Mouse (Mus musculus) heart, adult 2 months (tissue): ENCODE data around the gene Olfr749. TPM values are rescaled to one million over a fixed set of nuclear protein-coding genes. Genes with fewer than 3 reads are reported as not detected.
"Not testable (repeated sequence)": the region's sequence is repeated elsewhere in the genome, so short reads cannot be mapped to it uniquely, and the experiment has no call there.

ENCODE experiments used
- DNase-seq, 2 experiments: peaks; one replicate each; pipeline ENCODE4 v3.0.0; 2021
- H3K27ac ChIP-seq: fragments of 200-600 bp; 2 replicates; pipeline ENCODE4 v1.8.1; 2022
- H3K27me3 ChIP-seq: fragments of 200-500 bp; 2 replicates; pipeline ENCODE4 v1.6.1; 2012; ENCODE audit warnings: mild to moderate bottlenecking, low read length, inconsistent platforms, mixed read lengths; ENCODE audit not compliant: control insufficient read depth, insufficient read depth
- H3K36me3 ChIP-seq: fragments of 200-500 bp; 2 replicates; pipeline ENCODE4 v1.6.1; 2012; ENCODE audit warnings: low read length, inconsistent platforms; ENCODE audit not compliant: control insufficient read depth, insufficient read depth
- H3K4me1 ChIP-seq: fragments of 200-500 bp; 2 replicates; pipeline ENCODE4 v1.6.1; 2011; ENCODE audit warnings: low read length; ENCODE audit not compliant: control insufficient read depth, insufficient read depth
- H3K4me3 ChIP-seq: fragments of 200-600 bp; 2 replicates; pipeline ENCODE4 v1.8.1; 2022
- H3K79me2 ChIP-seq: fragments of 200-500 bp; replicated peaks from 2 replicates; pipeline ENCODE4 v1.6.1; 2012; ENCODE audit warnings: mild to moderate bottlenecking, inconsistent platforms, low read length, moderate library complexity, mixed read lengths; ENCODE audit not compliant: control insufficient read depth, insufficient read depth
- H3K9ac ChIP-seq: fragments of 200-500 bp; 2 replicates; pipeline ENCODE4 v1.6.1; 2012; ENCODE audit warnings: low read depth, mild to moderate bottlenecking, control low read depth, inconsistent platforms, low read length, mixed read lengths
- CTCF ChIP-seq: fragments of 200-600 bp; IDR thresholded peaks from 2 replicates; pipeline ENCODE4 v1.8.1; 2022; ENCODE audit warnings: antibody characterized with exemption, mild to moderate bottlenecking, moderate library complexity
- EP300 ChIP-seq: fragments of 200-500 bp; IDR thresholded peaks from 2 replicates; pipeline ENCODE4 v1.6.1; 2011; ENCODE audit warnings: low read depth, low read length, control low read depth; ENCODE audit not compliant: insufficient read depth
- POLR2A ChIP-seq: fragments of 200-500 bp; IDR thresholded peaks from 2 replicates; pipeline ENCODE4 v1.6.1; 2011; ENCODE audit warnings: mild to moderate bottlenecking, low read depth, low read length, control low read depth; ENCODE audit not compliant: insufficient read depth
- WGBS: fragments of 180-500 bp; shearing (Covaris S2); methylation state at CpG from one replicate; pipeline ENCODE4 v1.1.7; 2018; 5-methylcytosine and 5-hydroxymethylcytosine counted together
- intact Hi-C: fragments of 180-260 bp; cut with DNase I; formaldehyde crosslinking; loops from one replicate; pipeline ENCODE4 v1.15.1; 2025
- polyA plus RNA-seq: library from polyadenylated mRNA; depleted of rRNA; stranded (reverse); fragments of >200 nt; gene quantifications from 2 replicates; pipeline ENCODE4 v1.2.3, GENCODE M21; 2012
- total RNA-seq, 2 experiments: library from RNA; stranded (reverse); gene quantifications; 2 replicates each; pipeline ENCODE4 v1.2.3; 2021

Gene Olfr749
- total and polyA plus RNA-seq, 3 experiments = not detected

GRCm38 (mm10) chr14:50765736-50766135, 20.8 kb upstream of the Olfr749 start:
- Histone ChIP-seq H3K4me1 (no peaks in the 10 kb centered on the region), H3K36me3 (no peaks in the 10 kb centered on the region), H3K27me3 (no peaks in the 10 kb centered on the region), H3K79me2 (no peaks in the 10 kb centered on the region), H3K4me3 (no peak overlapping the region), H3K9ac (no peak overlapping the region), H3K27ac (no peak overlapping the region)
- no peak for DNase-seq
- 92% methylated on average over 6 of the region's 6 CpGs for WGBS
- intact Hi-C loops = no loop called here
- TF ChIP-seq CTCF (no peak), POLR2A (no peak), EP300 (no peak)

GRCm38 (mm10) chr14:50758416-50759085, 13.7 kb upstream of the Olfr749 start:
- Histone ChIP-seq H3K79me2 (no peaks in the 10 kb centered on the region), H3K27ac (no peak overlapping the region), H3K27me3 (no peaks in the 10 kb centered on the region), H3K4me1 (no peaks in the 10 kb centered on the region), H3K36me3 (no peaks in the 10 kb centered on the region), H3K4me3 (no peak overlapping the region), H3K9ac (no peak overlapping the region)
- DNase-seq = no peak
- no peak for TF ChIP-seq CTCF
- TF ChIP-seq POLR2A = no peak
- TF ChIP-seq EP300 = no peak
- intact Hi-C loops = no loop called here
- 67% methylated on average over 5 of the region's 5 CpGs for WGBS

GRCm38 (mm10) chr14:50741584-50741983, 3.3 kb downstream of the Olfr749 start:
- intact Hi-C loops = no loop called here
- no peak for DNase-seq
- 61% methylated on average over 2 of the region's 2 CpGs for WGBS
- Histone ChIP-seq H3K27ac (no peak overlapping the region), H3K4me3 (no peak overlapping the region), H3K36me3 (no peaks in the 10 kb centered on the region), H3K9ac (no peak overlapping the region), H3K4me1 (no peaks in the 10 kb centered on the region), H3K27me3 (no peaks in the 10 kb centered on the region), H3K79me2 (no peaks in the 10 kb centered on the region)
- TF ChIP-seq EP300 (no peak), POLR2A (no peak), CTCF (no peak)

GRCm38 (mm10) chr14:50740334-50740733, 4.6 kb downstream of the Olfr749 start:
- H3K36me3 ChIP-seq = no peaks in the 10 kb centered on the region
- no peak overlapping the region for H3K27ac ChIP-seq
- no peak overlapping the region for H3K9ac ChIP-seq
- no peak overlapping the region for H3K4me3 ChIP-seq
- H3K27me3 ChIP-seq = no peaks in the 10 kb centered on the region
- WGBS = 61% methylated on average over 2 of the region's 2 CpGs
- no peak for TF ChIP-seq CTCF
- intact Hi-C loops = no loop called here
- H3K4me1 ChIP-seq = no peaks in the 10 kb centered on the region
- DNase-seq = no peak
- no peaks in the 10 kb centered on the region for H3K79me2 ChIP-seq

GRCm38 (mm10) chr14:50722371-50722770, 22.5 kb downstream of the Olfr749 start:
- H3K4me3 ChIP-seq, H3K9ac ChIP-seq, H3K27ac ChIP-seq, H3K27me3 ChIP-seq, H3K4me1 ChIP-seq, intact Hi-C loops, H3K79me2 ChIP-seq, DNase-seq, H3K36me3 ChIP-seq: not testable (repeated sequence)
- 67% methylated on average over 4 of the region's 4 CpGs for WGBS

GRCm38 (mm10) chr14:50719875-50720274, 25.0 kb downstream of the Olfr749 start:
- WGBS = 85% methylated on average over 15 of the region's 15 CpGs
- H3K36me3 ChIP-seq = not testable (repeated sequence)

More at GRCm38 (mm10) chr14:50719875-50720274, 25.0 kb downstream of the Olfr749 start:
- H3K4me3 ChIP-seq, H3K9ac ChIP-seq, intact Hi-C loops, H3K27ac ChIP-seq, H3K79me2 ChIP-seq, DNase-seq, H3K4me1 ChIP-seq, H3K27me3 ChIP-seq: not testable (repeated sequence)
